Mouse (Mus musculus) liver, postnatal 0 days (tissue): ENCODE results near the gene Tecr. TPM values are rescaled to one million over a fixed set of nuclear protein-coding genes. Genes with fewer than 3 reads are reported as not detected.
A peak's percentile ranks its signal among the peaks of the same experiment; 100 is the strongest.

ENCODE experiments used
- ATAC-seq: fragments of 200-750 bp; cut with Nextera tagmentation; 2 replicates; pipeline ENCODE4 v1.8.0; 2017; ENCODE audit warnings: mild to moderate bottlenecking, moderate library complexity
- DNase-seq: peaks from one replicate; pipeline ENCODE4 v3.0.0-alpha.2; 2016
- H3K27ac ChIP-seq: fragments of 300-500 bp; sonication (generic); 2 replicates; pipeline ENCODE4 v1.5.1; 2014; ENCODE audit warnings: antibody characterized with exemption, moderate library complexity, mild to moderate bottlenecking, low read depth
- H3K27me3 ChIP-seq: fragments of 300-500 bp; sonication (generic); 2 replicates; pipeline ENCODE4 v1.6.1; 2014; ENCODE audit warnings: low read length, control low read depth, mixed read lengths; ENCODE audit not compliant: insufficient read depth
- H3K36me3 ChIP-seq: fragments of 300-500 bp; sonication (generic); replicated peaks from 2 replicates; pipeline ENCODE4 v1.6.1; 2014; ENCODE audit warnings: mild to moderate bottlenecking, control low read depth, low read length, moderate library complexity, mixed read lengths; ENCODE audit not compliant: insufficient read depth
- H3K4me1 ChIP-seq: fragments of 300-500 bp; sonication (generic); 2 replicates; pipeline ENCODE4 v1.6.1; 2014; ENCODE audit warnings: antibody characterized with exemption, mild to moderate bottlenecking, control low read depth; ENCODE audit not compliant: insufficient read depth
- H3K4me2 ChIP-seq: fragments of 300-500 bp; sonication (generic); 2 replicates; pipeline ENCODE4 v1.6.1; 2014; ENCODE audit warnings: low read depth, mild to moderate bottlenecking, low read length, moderate library complexity, mixed read lengths
- H3K4me3 ChIP-seq: fragments of 300-500 bp; sonication (generic); 2 replicates; pipeline ENCODE4 v1.5.1; 2014; ENCODE audit warnings: low read depth, low read length
- H3K9ac ChIP-seq: fragments of 300-500 bp; sonication (generic); replicated peaks from 2 replicates; pipeline ENCODE4 v1.6.1; 2014; ENCODE audit warnings: mild to moderate bottlenecking, moderate library complexity
- H3K9me3 ChIP-seq: fragments of 300-500 bp; sonication (generic); 2 replicates; pipeline ENCODE4 v1.6.1; 2016; ENCODE audit warnings: mild to moderate bottlenecking, control low read depth, low read length, mixed read lengths
- CTCF ChIP-seq: sonication (generic); IDR thresholded peaks from 2 replicates; pipeline ENCODE4 v1.5.1; 2016; ENCODE audit warnings: antibody characterized with exemption, low read depth
- EP300 ChIP-seq: IDR thresholded peaks from 2 replicates; pipeline ENCODE4 v1.6.1; 2016; ENCODE audit warnings: antibody characterized with exemption, low read depth, mild to moderate bottlenecking
- WGBS: fragments of 180-500 bp; shearing (Covaris S2); extraction: QIAGEN DNeasy Blood & Tissue Kit; methylation state at CpG from one replicate; pipeline ENCODE4 v1.1.7; 2014; ENCODE audit not compliant: insufficient replicate concordance; 5-methylcytosine and 5-hydroxymethylcytosine counted together
- polyA plus RNA-seq: library from polyadenylated mRNA; unstranded; fragments of >200 nt; fragmentation: Nextera tagmentation; extraction: Ambion mirVana; gene quantifications from 2 replicates; pipeline ENCODE4 v1.2.1, GENCODE M21; 2015

Tecr gene
- polyA plus RNA-seq, 1 experiment from 2014 or later: 258 TPM

DNA sequence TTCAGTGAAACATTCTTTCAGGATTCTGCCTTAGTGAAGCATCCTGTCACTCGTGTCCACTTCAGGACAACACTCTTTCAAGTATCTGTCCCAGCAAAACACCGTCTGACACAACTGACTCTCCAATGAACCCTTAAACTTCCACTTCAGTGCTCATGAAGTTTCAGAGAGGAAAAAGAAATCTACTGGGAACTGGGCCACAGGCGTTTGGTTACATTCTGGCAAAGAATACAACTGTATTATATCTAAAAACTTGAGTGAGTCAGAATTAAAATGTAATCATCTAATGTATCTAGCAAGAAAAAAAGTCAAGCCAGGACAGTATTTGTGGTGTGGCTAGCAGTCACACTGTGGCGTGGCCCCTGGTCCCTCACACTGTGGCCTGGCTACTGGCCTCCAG is 31.1 kb upstream of the Tecr start:
- Histone ChIP-seq H3K27ac (no peak overlapping the region), H3K9ac (no peak overlapping the region)
- TF ChIP-seq EP300: no peak
- TF ChIP-seq CTCF: no peak

DNA sequence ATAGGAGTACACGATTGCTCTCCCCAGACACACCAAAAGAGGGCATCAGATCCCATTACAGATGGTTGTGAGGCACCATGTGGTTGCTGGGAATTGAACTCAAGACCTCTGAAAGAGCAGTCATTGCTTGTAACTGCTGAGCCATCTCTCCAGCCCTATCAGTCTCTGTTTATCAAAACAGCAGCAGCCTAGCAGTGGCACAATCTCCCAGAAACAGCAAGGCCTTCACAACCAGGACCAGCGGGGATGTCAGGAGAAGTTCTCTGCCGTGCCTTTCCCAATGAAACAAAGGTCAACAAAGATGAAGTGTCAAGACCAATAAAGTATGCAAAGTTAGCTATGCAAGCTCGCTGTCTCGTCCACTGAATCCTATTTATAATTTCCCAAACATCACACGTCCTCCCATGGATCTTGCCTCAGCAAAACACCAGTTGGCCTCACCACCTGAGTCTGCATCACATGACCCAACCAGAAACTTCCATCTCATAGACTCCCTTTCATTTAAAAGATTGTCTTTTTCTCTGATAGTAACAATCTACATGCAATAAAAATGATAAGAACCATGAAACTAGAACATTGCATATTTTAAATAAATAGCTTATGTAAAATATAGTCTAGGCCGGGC is 24.4 kb upstream of the Tecr start:
- H3K9me3 ChIP-seq: no peaks in the 10 kb centered on the region
- TF ChIP-seq EP300 (peak; percentile 71; the same call in 1 of the 2 replicates), CTCF (no peak)
- H3K4me1 ChIP-seq: peaks cover 9% of the 10 kb centered on the region
- WGBS: 65% methylated on average over 7 of the region's 7 CpGs
- peak; percentile 45; the same call in 1 of the 2 replicates for ATAC-seq
- no peak overlapping the region for H3K9ac ChIP-seq
- H3K36me3 ChIP-seq: no peaks in the 10 kb centered on the region
- no peak overlapping the region for H3K4me3 ChIP-seq
- H3K4me2 ChIP-seq: no peak overlapping the region
- no peaks in the 10 kb centered on the region for H3K27me3 ChIP-seq
- no peak for DNase-seq
- H3K27ac ChIP-seq: no peak overlapping the region

More for the DNA sequence above, 31.1 kb upstream of the Tecr start:
- Histone ChIP-seq H3K4me1 (no peaks in the 10 kb centered on the region), H3K36me3 (no peaks in the 10 kb centered on the region), H3K4me3 (no peak overlapping the region), H3K27me3 (no peaks in the 10 kb centered on the region), H3K4me2 (no peak overlapping the region), H3K9me3 (no peaks in the 10 kb centered on the region)
- WGBS: 73% methylated on average over 4 of the region's 4 CpGs
- ATAC-seq (no peak), DNase-seq (no peak)

DNA sequence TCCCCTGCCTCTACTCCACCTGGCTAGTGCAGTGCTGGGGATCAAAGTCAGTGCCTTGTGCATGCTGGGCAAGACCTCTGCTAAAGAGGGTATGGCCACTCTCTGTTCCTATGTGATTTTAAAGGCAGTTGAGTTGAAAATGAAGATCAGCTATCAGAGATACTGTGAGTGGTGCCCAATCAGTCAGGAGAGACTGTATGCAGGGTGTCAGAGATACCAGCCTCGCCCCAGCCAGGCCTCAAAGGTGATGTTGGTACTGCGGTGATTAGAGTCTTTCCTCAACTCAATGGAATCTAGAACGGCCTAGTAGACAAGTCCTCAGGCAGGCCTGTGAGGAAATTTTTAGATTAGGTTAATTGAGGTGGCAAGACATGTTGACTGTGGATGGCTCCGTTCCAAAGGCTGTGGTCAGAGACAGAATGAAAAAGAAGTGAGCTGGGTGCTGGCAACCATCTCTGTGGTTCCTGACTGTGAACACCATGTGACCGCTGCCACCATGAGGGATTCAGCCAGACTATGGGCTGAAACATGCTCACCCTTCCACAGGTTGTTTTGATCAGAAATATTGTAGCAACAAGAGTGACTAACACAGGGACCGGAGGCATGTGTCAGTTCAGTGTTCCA is 18.0 kb upstream of the Tecr start:
- H3K9ac ChIP-seq: no peak overlapping the region
- WGBS: 65% methylated on average over 6 of the region's 6 CpGs
- TF ChIP-seq CTCF: no peak
- TF ChIP-seq EP300: peak; percentile 92
- H3K36me3 ChIP-seq: no peaks in the 10 kb centered on the region
- H3K9me3 ChIP-seq: no peaks in the 10 kb centered on the region
- ATAC-seq (peak; percentile 64), DNase-seq (peak; percentile 9)
- H3K27me3 ChIP-seq: no peaks in the 10 kb centered on the region
- peaks cover 11% of the 10 kb centered on the region; the same call in 1 of the 2 replicates for H3K4me1 ChIP-seq
- no peak overlapping the region for H3K4me2 ChIP-seq
- no peak overlapping the region for H3K27ac ChIP-seq
- no peak overlapping the region for H3K4me3 ChIP-seq

DNA sequence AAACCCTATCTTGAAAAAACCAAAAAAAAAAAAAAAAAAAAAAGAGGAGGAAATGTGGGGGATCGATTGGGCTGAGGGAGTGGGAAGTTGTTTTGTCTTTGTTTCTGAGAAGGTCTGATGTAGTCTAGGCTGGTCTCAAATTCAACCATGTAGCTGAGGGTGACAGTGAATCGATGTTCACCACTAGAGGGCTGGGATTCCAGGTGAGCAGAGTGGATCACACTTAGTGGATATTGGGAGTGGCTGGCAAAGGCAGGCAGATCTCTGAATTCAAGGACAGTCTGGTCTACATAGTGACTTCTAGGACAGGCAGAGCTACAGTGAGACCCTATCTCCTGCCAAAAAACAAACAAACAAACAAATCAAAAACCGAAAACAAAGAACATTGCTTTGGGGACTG is 17.0 kb upstream of the Tecr start:
- peak; percentile 44 for DNase-seq
- no peak for ATAC-seq
- Histone ChIP-seq H3K4me1 (peaks cover 11% of the 10 kb centered on the region; the same call in 1 of the 2 replicates), H3K4me3 (no peak overlapping the region), H3K27me3 (no peaks in the 10 kb centered on the region), H3K36me3 (no peaks in the 10 kb centered on the region), H3K27ac (no peak overlapping the region), H3K9ac (no peak overlapping the region), H3K9me3 (no peaks in the 10 kb centered on the region), H3K4me2 (no peak overlapping the region)
- 41% methylated on average over 3 of the region's 3 CpGs for WGBS
- TF ChIP-seq EP300 (no peak), CTCF (peak; percentile 84)

DNA sequence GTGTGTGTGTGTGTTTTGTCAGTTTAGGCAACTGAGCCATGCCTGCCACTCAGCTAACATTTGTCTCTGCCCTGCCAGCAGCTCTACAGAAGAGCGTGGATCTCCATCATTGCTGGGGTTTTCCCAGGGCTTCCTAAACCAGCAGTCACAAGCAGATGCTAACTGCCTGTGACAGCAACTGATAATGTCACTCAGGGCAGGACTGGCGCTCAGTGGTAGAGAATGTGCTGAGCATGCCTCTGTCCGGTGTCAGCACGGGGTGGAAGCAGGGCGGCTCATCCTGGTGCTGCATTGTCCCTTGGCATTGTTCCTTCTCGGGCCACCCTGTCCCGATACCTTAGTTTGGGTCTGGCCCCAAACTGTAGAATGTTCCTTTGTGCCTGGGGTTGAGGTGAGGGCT is 15.8 kb upstream of the Tecr start:
- peak; percentile 14; the same call in 1 of the 2 replicates for ATAC-seq
- Histone ChIP-seq H3K9ac (no peak overlapping the region), H3K36me3 (no peaks in the 10 kb centered on the region), H3K27me3 (no peaks in the 10 kb centered on the region), H3K4me2 (no peak overlapping the region), H3K27ac (no peak overlapping the region), H3K4me1 (peaks cover 11% of the 10 kb centered on the region; the same call in 1 of the 2 replicates), H3K4me3 (no peak overlapping the region), H3K9me3 (no peaks in the 10 kb centered on the region)
- 54% methylated on average over 7 of the region's 7 CpGs for WGBS
- no peak for TF ChIP-seq EP300
- TF ChIP-seq CTCF: no peak
- DNase-seq: peak; percentile 18

DNA sequence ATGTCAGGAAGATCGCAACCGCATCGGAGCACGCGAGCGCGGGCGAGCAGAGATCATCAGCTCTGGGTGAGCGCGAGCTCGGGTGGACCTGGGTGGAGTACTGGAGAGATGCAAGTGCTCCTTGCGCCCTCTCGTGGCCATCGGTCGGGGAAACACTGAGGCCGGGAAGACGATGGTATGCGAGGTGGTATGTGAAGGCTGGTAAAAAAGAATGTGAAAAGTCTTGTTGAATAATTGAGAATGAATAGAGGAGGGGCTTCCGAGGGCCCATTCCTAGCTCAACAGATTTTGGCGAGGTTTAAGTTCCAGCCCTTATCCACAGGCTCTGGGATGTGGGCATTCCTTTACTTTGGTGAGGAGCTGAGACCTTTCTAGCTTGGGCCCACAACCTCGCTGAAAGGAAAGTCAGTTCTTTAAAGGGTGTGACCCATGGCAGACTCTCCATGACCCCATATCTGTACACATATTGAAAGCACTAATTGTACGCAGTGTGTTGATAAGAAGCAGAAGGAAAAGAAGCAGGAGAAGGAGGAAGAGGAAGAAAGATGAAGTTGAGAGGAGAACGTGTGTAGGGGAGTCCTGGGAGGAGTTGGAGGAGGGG is 14.7 kb upstream of the Tecr start:
- Histone ChIP-seq H3K4me3 (peak overlapping the region; percentile 38), H3K27ac (no peak overlapping the region), H3K9ac (peak overlapping the region; percentile 31), H3K27me3 (no peaks in the 10 kb centered on the region), H3K4me1 (peaks cover 11% of the 10 kb centered on the region; the same call in 1 of the 2 replicates), H3K4me2 (peak overlapping the region; percentile 68), H3K9me3 (no peaks in the 10 kb centered on the region), H3K36me3 (no peaks in the 10 kb centered on the region)
- TF ChIP-seq CTCF (peak; percentile 97), EP300 (0 out of 2 replicates have a peak, but pooled peaks have one; percentile 17)
- ATAC-seq (peak; percentile 90), DNase-seq (peak; percentile 93)
- WGBS: 5% methylated on average over 23 of the region's 23 CpGs
